Mouse (Mus musculus) intestine, embryonic 14.5 days (tissue): Measurements from ENCODE around the gene Dusp16. TPM values are rescaled to one million over a fixed set of nuclear protein-coding genes. Genes with fewer than 3 reads are reported as not detected.
A peak's percentile ranks its signal among the peaks of the same experiment; 100 is the strongest.

Source experiments
- ATAC-seq: fragments of 200-750 bp; cut with Nextera tagmentation; replicated peaks from 2 replicates; pipeline ENCODE4 v1.8.0; 2017; ENCODE audit warnings: low read depth, moderate number of reproducible peaks, moderate TSS enrichment, moderate library complexity; ENCODE audit not compliant: low FRiP score, low TSS enrichment
- DNase-seq: peaks from one replicate; pipeline ENCODE4 v3.0.0-alpha.2; 2018; ENCODE audit warnings: low spot score
- H3K27ac ChIP-seq: fragments of 300-500 bp; sonication (generic); 2 replicates; pipeline ENCODE4 v1.5.1; 2014; ENCODE audit warnings: low read depth, mild to moderate bottlenecking, control low read depth
- H3K27me3 ChIP-seq: fragments of 300-500 bp; sonication (generic); replicated peaks from 2 replicates; pipeline ENCODE4 v1.6.1; 2014; ENCODE audit warnings: low read length, control low read depth; ENCODE audit not compliant: control insufficient read depth, insufficient read depth
- H3K36me3 ChIP-seq: fragments of 300-500 bp; sonication (generic); 2 replicates; pipeline ENCODE4 v1.6.1; 2014; ENCODE audit warnings: low read length, control low read depth; ENCODE audit not compliant: control insufficient read depth, insufficient read depth
- H3K4me1 ChIP-seq: fragments of 300-500 bp; sonication (generic); replicated peaks from 2 replicates; pipeline ENCODE4 v1.6.1; 2014; ENCODE audit warnings: low read length, control low read depth, mixed read lengths; ENCODE audit not compliant: control insufficient read depth, insufficient read depth
- H3K4me2 ChIP-seq: fragments of 300-500 bp; sonication (generic); 2 replicates; pipeline ENCODE4 v1.6.1; 2014; ENCODE audit warnings: low read length
- H3K4me3 ChIP-seq: fragments of 300-500 bp; sonication (generic); 2 replicates; pipeline ENCODE4 v1.5.1; 2014; ENCODE audit warnings: low read depth, low read length, control low read depth, mixed read lengths
- H3K9ac ChIP-seq: fragments of 300-500 bp; sonication (generic); 2 replicates; pipeline ENCODE4 v1.6.1; 2014; ENCODE audit warnings: mild to moderate bottlenecking, low read length
- H3K9me3 ChIP-seq: fragments of 300-500 bp; sonication (generic); 2 replicates; pipeline ENCODE4 v1.6.1; 2016; ENCODE audit warnings: low read length, control low read depth; ENCODE audit not compliant: control insufficient read depth
- WGBS: fragments of 180-500 bp; shearing (Covaris S2); extraction: QIAGEN DNeasy Blood & Tissue Kit; methylation state at CpG from one replicate; pipeline ENCODE4 v1.1.7; 2014; 5-methylcytosine and 5-hydroxymethylcytosine counted together
- polyA plus RNA-seq: library from polyadenylated mRNA; unstranded; fragments of >200 nt; fragmentation: Nextera tagmentation; extraction: Ambion mirVana; gene quantifications from 2 replicates; pipeline ENCODE4 v1.2.1, GENCODE M21; 2014

The Dusp16 gene
- polyA plus RNA-seq, 1 experiment from 2014 or later: 20.0 TPM

GRCm38 (mm10) chr6:134796297-134796696 lies 3.9 kb upstream of the Dusp16 start:
- ATAC-seq (no peak), DNase-seq (no peak)
- no peak overlapping the region for H3K27ac ChIP-seq
- H3K9ac ChIP-seq: no peak overlapping the region
- H3K9me3 ChIP-seq: no peaks in the 10 kb centered on the region
- H3K36me3 ChIP-seq: no peaks in the 10 kb centered on the region
- 88% methylated on average over 10 of the region's 10 CpGs for WGBS
- H3K27me3 ChIP-seq: no peaks in the 10 kb centered on the region
- H3K4me3 ChIP-seq: no peak overlapping the region
- H3K4me2 ChIP-seq: no peak overlapping the region
- peaks cover 6% of the 10 kb centered on the region; the same call in 1 of the 2 replicates for H3K4me1 ChIP-seq

- no peak overlapping the region for H3K4me3 ChIP-seq
- H3K4me1 ChIP-seq: peaks cover 11% of the 10 kb centered on the region
- H3K36me3 ChIP-seq: no peaks in the 10 kb centered on the region
- H3K27me3 ChIP-seq: no peaks in the 10 kb centered on the region
- DNase-seq (peak; percentile 92), ATAC-seq (no peak)
- H3K4me2 ChIP-seq: peak overlapping the region; percentile 26
- H3K9me3 ChIP-seq: no peaks in the 10 kb centered on the region
- H3K9ac ChIP-seq: no peak overlapping the region
- no peak overlapping the region for H3K27ac ChIP-seq
- WGBS: 19% methylated on average over 21 of the region's 21 CpGs
Measured at GRCm38 (mm10) chr6:134793911-134794520, 1.6 kb upstream of the Dusp16 start.

- WGBS: 47% methylated on average over 21 of the region's 21 CpGs
- Histone ChIP-seq H3K9me3 (no peaks in the 10 kb centered on the region), H3K27ac (0 out of 2 replicates have a peak overlapping the region, but pooled peaks have one; percentile 33), H3K36me3 (no peaks in the 10 kb centered on the region), H3K4me3 (peak overlapping the region; percentile 84), H3K27me3 (no peaks in the 10 kb centered on the region), H3K9ac (peak overlapping the region; percentile 67), H3K4me1 (peaks cover 12% of the 10 kb centered on the region), H3K4me2 (peak overlapping the region; percentile 49)
- ATAC-seq: peak; percentile 4; the same call in 1 of the 2 replicates
- no peak for DNase-seq
Measured at GRCm38 (mm10) chr6:134793046-134793806, 801 bp upstream of the Dusp16 start.

GRCm38 (mm10) chr6:134791251-134792118 lies 940 bp downstream of the Dusp16 start:
- ATAC-seq (no peak; the same call in 1 of the 2 replicates), DNase-seq (peak; percentile 79)
- Histone ChIP-seq H3K4me2 (peak overlapping the region; percentile 74), H3K9me3 (no peaks in the 10 kb centered on the region), H3K27me3 (no peaks in the 10 kb centered on the region), H3K4me3 (peak overlapping the region; percentile 84), H3K4me1 (peaks cover 14% of the 10 kb centered on the region), H3K9ac (peak overlapping the region; percentile 99), H3K36me3 (no peaks in the 10 kb centered on the region), H3K27ac (peak overlapping the region; percentile 98)
- WGBS: under 1% methylated on average over 44 of the region's 46 CpGs

GRCm38 (mm10) chr6:134789100-134789499 lies 3.3 kb downstream of the Dusp16 start:
- Histone ChIP-seq H3K4me2 (no peak overlapping the region), H3K9ac (no peak overlapping the region), H3K36me3 (no peaks in the 10 kb centered on the region), H3K4me1 (peaks cover 14% of the 10 kb centered on the region), H3K27me3 (no peaks in the 10 kb centered on the region), H3K27ac (no peak overlapping the region), H3K9me3 (no peaks in the 10 kb centered on the region), H3K4me3 (no peak overlapping the region)
- no peak for ATAC-seq
- 80% methylated on average over 6 of the region's 6 CpGs for WGBS
- DNase-seq: no peak

- no peak for DNase-seq
- H3K4me2 ChIP-seq: no peak overlapping the region
- WGBS: 77% methylated on average over 3 of the region's 3 CpGs
- ATAC-seq: no peak
- no peak overlapping the region for H3K4me3 ChIP-seq
- no peaks in the 10 kb centered on the region for H3K36me3 ChIP-seq
- no peak overlapping the region for H3K9ac ChIP-seq
- peaks cover 8% of the 10 kb centered on the region for H3K4me1 ChIP-seq
- no peak overlapping the region for H3K27ac ChIP-seq
- no peaks in the 10 kb centered on the region for H3K9me3 ChIP-seq
- H3K27me3 ChIP-seq: no peaks in the 10 kb centered on the region
Measured at GRCm38 (mm10) chr6:134786426-134786825, 6.0 kb downstream of the Dusp16 start.

GRCm38 (mm10) chr6:134782900-134783299 lies 9.5 kb downstream of the Dusp16 start:
- ATAC-seq (no peak), DNase-seq (no peak)
- Histone ChIP-seq H3K9ac (no peak overlapping the region), H3K4me1 (no peaks in the 10 kb centered on the region), H3K27ac (no peak overlapping the region), H3K4me2 (no peak overlapping the region), H3K36me3 (no peaks in the 10 kb centered on the region), H3K27me3 (no peaks in the 10 kb centered on the region), H3K9me3 (no peaks in the 10 kb centered on the region), H3K4me3 (no peak overlapping the region)
- 89% methylated on average over 7 of the region's 7 CpGs for WGBS

GRCm38 (mm10) chr6:134781494-134781913 lies 10.9 kb downstream of the Dusp16 start:
- H3K27ac ChIP-seq: no peak overlapping the region
- no peak overlapping the region for H3K4me2 ChIP-seq
- 79% methylated on average over 7 of the region's 7 CpGs for WGBS
- no peaks in the 10 kb centered on the region for H3K9me3 ChIP-seq
- no peaks in the 10 kb centered on the region for H3K36me3 ChIP-seq
- ATAC-seq: no peak
- no peak for DNase-seq
- H3K4me1 ChIP-seq: no peaks in the 10 kb centered on the region
- no peak overlapping the region for H3K4me3 ChIP-seq
- H3K27me3 ChIP-seq: no peaks in the 10 kb centered on the region
- no peak overlapping the region for H3K9ac ChIP-seq
